Mouse (Mus musculus): Measurements from ENCODE around the gene Cyp2c68. TPM values are rescaled to one million over a fixed set of nuclear protein-coding genes. Genes with fewer than 3 reads are reported as not detected.
"Not testable (repeated sequence)": the region's sequence is repeated elsewhere in the genome, so short reads cannot be mapped to it uniquely, and the experiment has no call there.

The Cyp2c68 gene
- 0.06 TPM in 1 of 2 replicates, not detected in the other for polyA plus RNA-seq (2012; rRNA removed)
- not detected in 2 replicates for polyA plus RNA-seq (2014; fragmentation: Nextera tagmentation; extraction: Ambion mirVana)

GRCm38 (mm10) chr19:39740920-39741319 lies at the start of gene Cyp2c68:
Gene Cyp2c68 (minus strand): TSS chr19:39741054.
- ATAC-seq (ENCODE audit: low FRiP score, low read depth) (no peak), DNase-seq (ENCODE audit: low spot score) (no peak)
- H3K9me3 ChIP-seq (ENCODE audit: control insufficient read depth, low read length), result no peaks in the 10 kb centered on the region
- no peak within 1 kb of the TSS for H3K9ac ChIP-seq (ENCODE audit: low read depth, low read length, severe bottlenecking)
- H3K36me3 ChIP-seq (ENCODE audit: control insufficient read depth, insufficient read depth, low read length), result no peaks in the 10 kb centered on the region
- no peak within 1 kb of the TSS for H3K27ac ChIP-seq (replicated peaks; ENCODE audit: low read depth, low read length)
- no peak within 1 kb of the TSS for H3K4me3 ChIP-seq (replicated peaks; ENCODE audit: low read length)
- no peaks in the 10 kb centered on the region for H3K4me1 ChIP-seq (ENCODE audit: control insufficient read depth, insufficient read depth, low read length)
- H3K4me2 ChIP-seq (replicated peaks; ENCODE audit: low read depth, low read length, severe bottlenecking), result no peak within 1 kb of the TSS
- TF ChIP-seq POLR2A (IDR thresholded peaks at IDR 0.05; ENCODE audit: borderline replicate concordance, extremely low read depth, insufficient read depth, insufficient read length), result no peak
- H3K27me3 ChIP-seq (ENCODE audit: control insufficient read depth, insufficient read depth, low read length), result no peaks in the 10 kb centered on the region
- WGBS, result 85% methylated on average over 2 of the region's 2 CpGs

GRCm38 (mm10) chr19:39785458-39785857 lies 44.6 kb upstream of the Cyp2c68 start:
- H3K4me3 ChIP-seq (replicated peaks; ENCODE audit: low read length); DNase-seq (ENCODE audit: low spot score); ATAC-seq (ENCODE audit: low FRiP score, low read depth); H3K36me3 ChIP-seq (ENCODE audit: control insufficient read depth, insufficient read depth, low read length); H3K4me2 ChIP-seq (replicated peaks; ENCODE audit: low read depth, low read length, severe bottlenecking); H3K9ac ChIP-seq (ENCODE audit: low read depth, low read length, severe bottlenecking); H3K9me3 ChIP-seq (ENCODE audit: control insufficient read depth, low read length); H3K27me3 ChIP-seq (ENCODE audit: control insufficient read depth, insufficient read depth, low read length); H3K27ac ChIP-seq (replicated peaks; ENCODE audit: low read depth, low read length); H3K4me1 ChIP-seq (ENCODE audit: control insufficient read depth, insufficient read depth, low read length): not testable (repeated sequence)
- 65% methylated on average over 2 of the region's 2 CpGs for WGBS

GRCm38 (mm10) chr19:39745357-39745756 lies 4.5 kb upstream of the Cyp2c68 start:
- Histone ChIP-seq H3K27ac (replicated peaks; ENCODE audit: low read depth, low read length) (no peak overlapping the region), H3K9ac (ENCODE audit: low read depth, low read length, severe bottlenecking) (no peak overlapping the region), H3K36me3 (ENCODE audit: control insufficient read depth, insufficient read depth, low read length) (no peaks in the 10 kb centered on the region), H3K4me2 (replicated peaks; ENCODE audit: low read depth, low read length, severe bottlenecking) (no peak overlapping the region), H3K9me3 (ENCODE audit: control insufficient read depth, low read length) (no peaks in the 10 kb centered on the region), H3K27me3 (ENCODE audit: control insufficient read depth, insufficient read depth, low read length) (no peaks in the 10 kb centered on the region), H3K4me3 (replicated peaks; ENCODE audit: low read length) (no peak overlapping the region), H3K4me1 (ENCODE audit: control insufficient read depth, insufficient read depth, low read length) (no peaks in the 10 kb centered on the region)
- ATAC-seq (ENCODE audit: low FRiP score, low read depth) (no peak), DNase-seq (ENCODE audit: low spot score) (no peak)
- TF ChIP-seq POLR2A (IDR thresholded peaks at IDR 0.05; ENCODE audit: borderline replicate concordance, extremely low read depth, insufficient read depth, insufficient read length), result no peak
- 39% methylated on average over 1 of the region's 1 CpGs for WGBS

GRCm38 (mm10) chr19:39744361-39744760 lies 3.5 kb upstream of the Cyp2c68 start:
- H3K4me1 ChIP-seq (ENCODE audit: control insufficient read depth, insufficient read depth, low read length); H3K4me3 ChIP-seq (replicated peaks; ENCODE audit: low read length); DNase-seq (ENCODE audit: low spot score); H3K27ac ChIP-seq (replicated peaks; ENCODE audit: low read depth, low read length); H3K36me3 ChIP-seq (ENCODE audit: control insufficient read depth, insufficient read depth, low read length); H3K27me3 ChIP-seq (ENCODE audit: control insufficient read depth, insufficient read depth, low read length); H3K9me3 ChIP-seq (ENCODE audit: control insufficient read depth, low read length); ATAC-seq (ENCODE audit: low FRiP score, low read depth); H3K9ac ChIP-seq (ENCODE audit: low read depth, low read length, severe bottlenecking); H3K4me2 ChIP-seq (replicated peaks; ENCODE audit: low read depth, low read length, severe bottlenecking): not testable (repeated sequence)
- WGBS, result 45% methylated on average over 1 of the region's 1 CpGs

- H3K4me1 ChIP-seq (ENCODE audit: control insufficient read depth, insufficient read depth, low read length); H3K4me2 ChIP-seq (replicated peaks; ENCODE audit: low read depth, low read length, severe bottlenecking); H3K9me3 ChIP-seq (ENCODE audit: control insufficient read depth, low read length); ATAC-seq (ENCODE audit: low FRiP score, low read depth); H3K9ac ChIP-seq (ENCODE audit: low read depth, low read length, severe bottlenecking); H3K27ac ChIP-seq (replicated peaks; ENCODE audit: low read depth, low read length); H3K36me3 ChIP-seq (ENCODE audit: control insufficient read depth, insufficient read depth, low read length); DNase-seq (ENCODE audit: low spot score); H3K27me3 ChIP-seq (ENCODE audit: control insufficient read depth, insufficient read depth, low read length); H3K4me3 ChIP-seq (replicated peaks; ENCODE audit: low read length): not testable (repeated sequence)
- 75% methylated on average over 2 of the region's 2 CpGs for WGBS
These were observed 29.7 kb downstream of the Cyp2c68 start for GRCm38 (mm10) chr19:39711116-39711515.

GRCm38 (mm10) chr19:39665650-39666049 lies 75.2 kb downstream of the Cyp2c68 start:
- not testable (repeated sequence) for H3K4me1 ChIP-seq (ENCODE audit: control insufficient read depth, insufficient read depth, low read length); H3K27ac ChIP-seq (replicated peaks; ENCODE audit: low read depth, low read length); H3K9me3 ChIP-seq (ENCODE audit: control insufficient read depth, low read length); H3K4me3 ChIP-seq (replicated peaks; ENCODE audit: low read length); H3K27me3 ChIP-seq (ENCODE audit: control insufficient read depth, insufficient read depth, low read length); H3K36me3 ChIP-seq (ENCODE audit: control insufficient read depth, insufficient read depth, low read length); H3K9ac ChIP-seq (ENCODE audit: low read depth, low read length, severe bottlenecking); DNase-seq (ENCODE audit: low spot score); H3K4me2 ChIP-seq (replicated peaks; ENCODE audit: low read depth, low read length, severe bottlenecking); ATAC-seq (ENCODE audit: low FRiP score, low read depth)

Data from limb, embryonic 14.5 days (tissue).